Mouse (Mus musculus) thymus, adult 2 months (tissue): ENCODE results near the gene Pmis2.

Source experiments
- CTCF ChIP-seq: fragments of 200-500 bp; IDR thresholded peaks from 2 replicates; pipeline ENCODE4 v1.5.1; 2012; ENCODE audit warnings: mild to moderate bottlenecking, control low read depth, low read length, moderate library complexity, borderline replicate concordance; ENCODE audit not compliant: control insufficient read depth, poor library complexity, insufficient read depth; ENCODE audit errors: extremely low read depth
- POLR2A ChIP-seq: fragments of 200-500 bp; IDR thresholded peaks from 2 replicates; pipeline ENCODE4 v1.6.1; 2012; ENCODE audit warnings: mild to moderate bottlenecking, low read length, control low read depth, moderate library complexity; ENCODE audit not compliant: control insufficient read depth, poor library complexity, insufficient read depth; ENCODE audit errors: extremely low read depth

DNA sequence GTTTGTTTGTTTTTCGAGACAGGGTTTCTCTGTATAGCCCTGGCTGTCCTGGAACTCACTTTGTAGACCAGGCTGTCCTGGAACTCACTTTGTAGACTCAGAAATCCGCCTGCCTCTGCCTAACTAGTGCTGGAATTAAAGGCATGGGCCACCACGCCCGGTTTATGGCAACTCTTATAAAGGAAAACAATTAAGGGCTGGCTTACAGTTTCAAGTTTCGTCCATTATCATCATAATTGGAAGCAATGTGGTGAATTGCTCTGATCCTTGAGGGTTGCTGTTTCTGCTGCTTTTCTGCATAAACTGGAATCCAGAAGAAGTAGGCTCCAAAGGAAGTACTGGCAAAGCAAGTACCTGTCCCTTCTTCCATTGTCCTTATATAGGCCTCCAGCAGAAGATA, 44.8 kb downstream of the Pmis2 start:
- TF ChIP-seq CTCF = no peak
- no peak for TF ChIP-seq POLR2A
